Mouse (Mus musculus) spleen, adult 2 months (tissue): Measurements from ENCODE around the gene Dnajc16. TPM values are rescaled to one million over a fixed set of nuclear protein-coding genes. Genes with fewer than 3 reads are reported as not detected.

Source experiments
- DNase-seq, 2 experiments: peaks; one replicate each; pipeline versions ENCODE4 v3.0.0 to v3.0.0-alpha.2; 2012 to 2021; ENCODE audit warnings: low spot score in 2 of 2, low read depth in 1 of 2
- H3K27ac ChIP-seq: fragments of 200-500 bp; 2 replicates; pipeline ENCODE4 v1.5.1; 2012; ENCODE audit warnings: low read length, inconsistent platforms; ENCODE audit not compliant: insufficient read depth
- H3K27me3 ChIP-seq: fragments of 200-500 bp; 2 replicates; pipeline ENCODE4 v1.6.1; 2012; ENCODE audit warnings: mild to moderate bottlenecking, moderate library complexity, low read length, inconsistent platforms; ENCODE audit not compliant: control insufficient read depth, insufficient read depth
- H3K36me3 ChIP-seq: fragments of 200-500 bp; 2 replicates; pipeline ENCODE4 v1.6.1; 2012; ENCODE audit warnings: mild to moderate bottlenecking, low read length, inconsistent platforms; ENCODE audit not compliant: control insufficient read depth, insufficient read depth
- H3K4me1 ChIP-seq: fragments of 200-500 bp; 2 replicates; pipeline ENCODE4 v1.6.1; 2011; ENCODE audit warnings: inconsistent platforms; ENCODE audit not compliant: control insufficient read depth, insufficient read depth, insufficient read length
- H3K4me3 ChIP-seq: fragments of 200-500 bp; 2 replicates; pipeline ENCODE4 v1.5.1; 2011; ENCODE audit warnings: mild to moderate bottlenecking, inconsistent platforms; ENCODE audit not compliant: insufficient read depth, insufficient read length; ENCODE audit errors: extremely low read depth
- CTCF ChIP-seq: fragments of 200-500 bp; IDR thresholded peaks from 2 replicates; pipeline ENCODE4 v1.5.1; 2011; ENCODE audit warnings: mild to moderate bottlenecking, inconsistent platforms; ENCODE audit not compliant: insufficient read depth, insufficient read length, insufficient replicate concordance; ENCODE audit errors: extremely low read depth
- POLR2A ChIP-seq: fragments of 200-500 bp; IDR thresholded peaks from 2 replicates; pipeline ENCODE4 v1.6.1; 2011; ENCODE audit warnings: low read depth, low read length, inconsistent platforms
- WGBS: fragments of 180-500 bp; shearing (Covaris S2); methylation state at CpG from one replicate; pipeline ENCODE4 v1.1.7; 2018; 5-methylcytosine and 5-hydroxymethylcytosine counted together
- polyA plus RNA-seq: library from polyadenylated mRNA; depleted of rRNA; stranded (reverse); fragments of >200 nt; gene quantifications from 2 replicates; pipeline ENCODE4 v1.2.3, GENCODE M21; 2012

Gene Dnajc16
- polyA plus RNA-seq, 1 experiment, result 6.6 TPM

- Histone ChIP-seq H3K27me3 (no peaks in the 10 kb centered on the region), H3K36me3 (peaks cover 15% of the 10 kb centered on the region), H3K4me3 (no peak overlapping the region), H3K4me1 (no peaks in the 10 kb centered on the region), H3K27ac (no peak overlapping the region)
- WGBS, result 59% methylated on average over 14 of the region's 14 CpGs
- TF ChIP-seq POLR2A (no peak), CTCF (no peak)
- no peak for DNase-seq
These were observed 26.3 kb upstream of the Dnajc16 start for GRCm38 (mm10) chr4:141816776-141817655.

GRCm38 (mm10) chr4:141816267-141816666, 25.5 kb upstream of the Dnajc16 start:
- DNase-seq, result no peak
- no peaks in the 10 kb centered on the region for H3K4me1 ChIP-seq
- H3K27me3 ChIP-seq, result no peaks in the 10 kb centered on the region
- H3K27ac ChIP-seq, result no peak overlapping the region
- no peak overlapping the region for H3K4me3 ChIP-seq
- H3K36me3 ChIP-seq, result peaks cover 20% of the 10 kb centered on the region
- 92% methylated on average over 7 of the region's 7 CpGs for WGBS
- TF ChIP-seq CTCF (no peak), POLR2A (no peak)

GRCm38 (mm10) chr4:141811375-141811774, 20.6 kb upstream of the Dnajc16 start:
- Histone ChIP-seq H3K36me3 (peaks cover 38% of the 10 kb centered on the region), H3K4me1 (no peaks in the 10 kb centered on the region), H3K27ac (no peak overlapping the region), H3K27me3 (no peaks in the 10 kb centered on the region), H3K4me3 (no peak overlapping the region)
- DNase-seq, result no peak
- WGBS, result 98% methylated on average over 7 of the region's 7 CpGs
- no peak for TF ChIP-seq CTCF
- no peak for TF ChIP-seq POLR2A

- no peak for TF ChIP-seq CTCF
- TF ChIP-seq POLR2A, result no peak
- no peaks in the 10 kb centered on the region for H3K27me3 ChIP-seq
- 98% methylated on average over 2 of the region's 2 CpGs for WGBS
- no peak overlapping the region for H3K27ac ChIP-seq
- no peak overlapping the region for H3K4me3 ChIP-seq
- no peaks in the 10 kb centered on the region for H3K4me1 ChIP-seq
- peaks cover 40% of the 10 kb centered on the region for H3K36me3 ChIP-seq
- DNase-seq, result no peak
These were observed 20.2 kb upstream of the Dnajc16 start for GRCm38 (mm10) chr4:141810975-141811374.

- Histone ChIP-seq H3K4me1 (no peaks in the 10 kb centered on the region), H3K27me3 (no peaks in the 10 kb centered on the region)
- WGBS, result 78% methylated on average over 8 of the region's 8 CpGs
These were observed 19.2 kb upstream of the Dnajc16 start for GRCm38 (mm10) chr4:141809850-141810464.

GRCm38 (mm10) chr4:141805886-141806285, 15.2 kb upstream of the Dnajc16 start:
- H3K36me3 ChIP-seq, result peaks cover 24% of the 10 kb centered on the region
- H3K27me3 ChIP-seq, result no peaks in the 10 kb centered on the region
- H3K4me1 ChIP-seq, result no peaks in the 10 kb centered on the region; the same call in 1 of the 2 replicates
- H3K27ac ChIP-seq, result no peak overlapping the region
- TF ChIP-seq CTCF (no peak), POLR2A (no peak)
- WGBS, result 81% methylated on average over 8 of the region's 8 CpGs
- DNase-seq, result no peak
- H3K4me3 ChIP-seq, result no peak overlapping the region

More at GRCm38 (mm10) chr4:141809850-141810464, 19.2 kb upstream of the Dnajc16 start:
- Histone ChIP-seq H3K36me3 (peaks cover 43% of the 10 kb centered on the region), H3K4me3 (no peak overlapping the region), H3K27ac (no peak overlapping the region)
- no peak for DNase-seq
- TF ChIP-seq POLR2A, result no peak
- peak; percentile 42; the same call in 1 of the 2 replicates for TF ChIP-seq CTCF
